Mouse (Mus musculus) T-cell, adult 2 months (primary cell): ENCODE measurements around the gene Ccdc40.

Experiments used
- DNase-seq: peaks from one replicate; pipeline ENCODE4 v3.0.0; 2022; ENCODE audit warnings: low spot score

Gene Ccdc40

GRCm38 (mm10) chr11:119208870-119209370 lies 19.5 kb upstream of the Ccdc40 start:
- no peak for DNase-seq

GRCm38 (mm10) chr11:119209371-119210025 lies 18.9 kb upstream of the Ccdc40 start:
- DNase-seq, result no peak

DNA sequence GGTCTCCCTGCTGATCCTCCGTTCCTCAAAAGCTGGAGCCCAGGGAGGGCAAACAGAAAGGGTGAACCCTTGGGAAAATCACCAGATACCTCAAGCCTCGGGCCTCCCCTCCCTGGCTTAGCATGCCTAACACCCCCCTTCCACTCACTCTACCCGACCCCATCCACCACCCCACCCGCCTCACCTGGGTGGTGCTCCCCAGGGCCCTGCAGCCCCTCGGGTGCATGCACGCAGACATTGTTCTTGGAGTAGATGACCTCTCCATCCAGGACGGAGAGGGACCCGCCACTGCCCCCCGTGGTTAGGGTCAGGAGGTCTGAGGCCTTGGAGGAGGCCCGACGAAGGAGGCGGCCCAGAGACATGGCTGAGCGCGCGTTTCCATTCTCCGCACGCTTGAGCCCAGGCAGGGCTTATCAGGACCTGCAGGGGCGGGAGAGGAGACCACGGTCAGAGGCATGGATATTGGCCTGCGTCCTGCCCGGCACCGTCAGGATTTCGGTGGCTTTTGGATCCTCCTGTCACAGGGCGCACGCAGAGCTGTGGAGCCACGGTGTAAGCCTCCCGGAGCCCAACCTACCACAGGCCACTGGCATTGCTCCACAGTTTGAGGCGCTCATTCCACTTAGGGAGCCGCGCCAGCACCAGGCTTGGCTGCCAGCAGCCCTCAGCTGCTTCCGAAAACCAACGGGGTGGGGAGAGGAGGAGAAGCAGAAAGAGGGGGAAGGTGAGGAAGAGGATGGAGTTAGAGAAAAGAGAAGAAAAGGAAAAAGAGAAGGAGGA lies 17.9 kb upstream of the Ccdc40 start:
- DNase-seq, result no peak

DNA sequence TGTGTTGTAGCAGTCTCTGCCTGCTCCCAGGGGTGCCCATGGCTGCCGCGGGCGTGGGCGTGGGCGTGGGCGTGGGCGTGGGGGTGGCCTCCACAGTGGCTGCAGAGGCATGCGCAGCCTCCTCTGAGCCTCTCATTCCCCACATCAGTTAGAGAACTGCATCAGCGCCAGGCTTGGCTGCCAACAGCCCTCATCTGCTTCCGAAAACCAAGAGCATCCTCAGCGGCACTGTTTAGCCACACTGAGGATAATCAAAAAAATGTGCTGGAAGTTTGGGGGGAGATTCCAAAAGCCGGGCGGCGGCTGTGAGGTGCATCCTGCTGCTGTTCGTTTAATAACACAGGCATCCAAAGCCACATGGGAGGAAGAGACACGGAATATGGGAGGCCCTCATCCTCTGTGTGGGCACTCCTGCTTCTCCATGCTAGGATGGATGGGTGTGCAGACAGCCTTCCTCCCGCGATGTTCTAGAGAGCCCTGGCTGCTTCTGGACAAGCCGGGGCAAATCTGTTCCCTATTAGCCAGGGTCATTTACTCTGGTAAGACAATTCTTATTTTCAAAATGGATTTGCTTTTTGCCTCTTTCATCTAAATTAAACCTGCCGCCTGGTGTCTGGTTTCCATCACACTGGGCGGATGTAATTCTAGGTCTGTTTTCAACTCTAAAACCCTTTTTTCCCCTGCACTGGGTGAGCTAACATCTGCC lies 16.6 kb upstream of the Ccdc40 start:
- no peak for DNase-seq

DNA sequence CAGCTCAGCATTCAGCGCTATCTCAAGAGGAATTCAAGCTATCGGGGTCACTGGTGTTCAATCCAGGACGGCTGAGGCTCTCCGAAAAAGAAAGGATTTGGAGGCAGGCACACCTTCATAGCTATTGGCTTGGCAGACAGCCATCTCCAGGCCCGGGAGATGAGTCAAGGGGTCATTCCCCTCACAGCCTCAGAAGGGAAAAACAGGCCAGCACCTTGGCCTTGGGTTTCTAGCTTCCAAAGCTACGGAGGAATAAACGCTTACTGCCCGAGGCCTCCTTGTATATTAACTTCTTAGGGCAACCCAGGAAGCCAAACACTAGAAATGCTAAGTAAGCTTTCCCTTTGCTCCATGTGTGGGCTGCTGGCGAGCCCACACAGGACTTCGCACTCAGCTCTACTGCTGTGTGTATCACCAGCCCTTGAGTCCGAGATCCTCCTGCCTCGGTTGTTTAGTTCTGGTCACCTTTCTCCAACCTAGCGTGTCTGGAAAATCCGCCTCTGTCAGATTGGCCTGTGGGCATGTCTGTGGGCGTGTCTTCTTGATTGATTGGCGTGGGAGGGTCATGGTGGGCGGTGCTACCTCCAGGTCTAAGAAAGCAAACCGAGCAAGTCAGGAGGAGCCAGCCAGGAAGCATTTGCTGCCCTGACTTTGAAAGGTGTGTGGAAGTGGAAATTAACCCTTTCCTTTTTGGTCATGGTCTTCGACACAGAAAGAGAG lies 15.0 kb upstream of the Ccdc40 start:
- DNase-seq, result no peak

- DNase-seq, result no peak
Measured at GRCm38 (mm10) chr11:119215038-119215904, 13.1 kb upstream of the Ccdc40 start.

- no peak for DNase-seq
Measured at GRCm38 (mm10) chr11:119215905-119216507, 12.4 kb upstream of the Ccdc40 start.

DNA sequence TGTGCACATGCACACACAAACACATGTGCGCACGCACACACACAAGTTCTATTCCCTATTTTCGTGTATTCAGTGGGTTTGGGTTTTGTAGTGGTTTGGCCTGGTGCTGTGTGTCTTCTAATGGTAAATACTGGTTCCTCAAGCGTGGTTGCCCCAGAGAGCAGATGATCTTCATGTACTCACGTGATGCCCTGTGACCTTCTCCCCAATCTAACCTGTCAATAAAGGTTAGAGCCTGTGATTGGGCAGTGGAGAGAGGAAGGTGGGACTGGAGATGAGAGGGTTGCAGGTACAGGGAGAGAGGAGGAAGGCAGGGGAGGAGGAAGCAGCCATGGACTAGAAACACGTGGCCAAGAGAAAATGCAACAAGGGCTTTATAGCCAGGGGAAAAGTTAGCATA lies 10.5 kb upstream of the Ccdc40 start:
- DNase-seq, result no peak

DNA sequence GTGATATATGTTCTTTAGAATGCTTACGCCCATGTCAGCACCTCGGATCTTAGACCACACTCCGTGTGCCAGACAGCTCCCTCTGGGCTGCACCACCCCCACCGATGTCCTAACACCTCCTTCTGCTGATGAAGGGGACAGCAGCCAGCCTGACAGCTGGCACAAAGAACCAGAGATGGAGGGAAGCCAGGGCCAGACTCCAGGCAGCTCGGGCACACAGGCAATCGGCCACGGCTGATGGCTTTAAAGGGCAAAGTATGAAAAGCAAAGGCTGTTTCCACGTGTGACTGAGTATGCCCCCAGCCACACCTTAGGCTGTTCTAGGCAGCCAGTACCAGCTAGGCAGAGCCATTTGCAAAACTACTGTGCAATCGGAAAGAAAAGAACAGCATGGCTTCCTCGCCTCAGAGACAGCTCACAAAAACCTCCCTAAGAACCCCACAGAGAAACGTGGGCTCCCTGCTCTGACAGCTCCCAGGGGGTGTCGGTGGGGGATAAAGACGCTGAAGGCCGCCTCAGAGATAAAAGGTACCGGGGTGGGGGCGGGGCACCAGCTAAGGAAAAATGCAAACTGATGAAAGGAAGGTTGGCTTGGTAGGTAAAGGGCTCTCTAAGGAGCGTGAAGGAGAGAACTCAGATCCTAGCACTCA lies 8.4 kb upstream of the Ccdc40 start:
- DNase-seq, result no peak

DNA sequence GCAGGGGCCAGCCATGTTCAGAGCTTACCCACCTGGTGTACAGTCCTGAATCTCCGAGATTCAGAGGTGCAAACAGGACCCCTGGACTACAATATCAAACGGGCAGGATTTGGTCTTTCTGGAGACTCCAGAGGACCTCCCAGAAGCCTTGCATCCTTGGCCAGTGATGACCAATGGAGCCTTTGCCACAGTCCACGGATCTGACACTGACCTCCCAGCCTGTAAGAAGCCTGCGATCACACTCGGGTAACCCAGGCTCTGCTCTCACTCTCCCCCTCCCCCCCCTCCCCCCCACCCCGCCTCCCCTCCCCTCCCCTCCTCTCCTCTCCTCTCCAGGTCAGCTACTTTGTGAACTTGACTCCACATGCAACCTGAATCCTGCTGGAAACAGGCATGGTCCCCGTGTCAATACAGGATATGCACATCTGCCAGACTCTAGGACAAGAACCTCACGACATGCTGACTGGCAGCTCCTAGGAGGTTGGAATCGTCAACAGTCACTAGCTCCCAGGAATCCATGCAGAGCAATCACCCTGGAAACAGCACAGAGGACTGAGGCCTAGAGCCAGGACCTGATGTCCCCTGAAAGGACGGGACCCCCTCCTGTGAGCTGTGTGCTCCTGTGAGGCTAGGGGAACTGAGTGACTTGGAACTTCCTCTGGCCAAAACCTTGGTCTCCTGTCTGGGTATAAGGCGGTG lies 6.4 kb upstream of the Ccdc40 start:
- DNase-seq, result no peak

- no peak for DNase-seq
Measured at GRCm38 (mm10) chr11:119223124-119223890, 5.1 kb upstream of the Ccdc40 start.

- no peak for DNase-seq
Measured at GRCm38 (mm10) chr11:119224926-119225325, 3.4 kb upstream of the Ccdc40 start.

DNA sequence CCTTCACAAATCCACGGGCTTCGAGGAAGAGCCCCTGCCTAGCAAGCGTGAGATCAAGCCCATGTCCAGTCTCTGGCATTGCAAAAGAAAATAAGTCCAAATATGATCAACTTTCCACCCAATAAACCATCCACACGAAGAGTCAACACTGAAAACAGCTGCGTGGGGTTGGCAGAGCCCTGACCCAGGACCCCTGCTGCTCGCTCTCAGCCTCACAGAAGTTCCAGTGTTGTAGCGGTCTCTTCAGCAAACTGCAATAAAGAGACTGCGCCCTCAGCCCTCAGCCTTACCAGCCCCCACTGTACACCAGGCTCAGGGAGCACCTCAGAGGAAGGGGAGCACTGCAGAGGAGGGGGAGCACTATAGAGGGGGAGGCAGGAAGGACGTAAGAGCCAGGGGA lies 2.7 kb upstream of the Ccdc40 start:
- DNase-seq, result no peak

DNA sequence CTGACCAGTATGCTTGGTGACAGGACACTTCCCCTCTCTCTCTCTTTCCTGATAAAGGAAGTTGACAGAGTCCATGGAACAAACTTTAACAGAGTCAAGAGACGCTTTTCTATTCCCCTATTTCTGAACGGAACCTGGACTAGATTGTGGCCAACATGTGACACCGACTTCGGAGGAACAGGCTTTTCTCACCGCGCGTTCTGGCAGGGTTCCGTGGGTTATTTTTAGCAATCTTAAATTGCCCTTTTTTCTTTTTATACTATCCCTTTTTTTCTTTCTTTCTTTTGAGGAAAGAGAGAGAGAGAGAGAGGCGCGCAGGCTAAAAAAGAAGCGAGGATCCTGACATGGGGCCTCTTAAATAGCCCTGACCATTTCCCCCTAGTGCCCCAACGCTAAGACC lies 781 bp upstream of the Ccdc40 start:
- no peak for DNase-seq

- peak; percentile 80 for DNase-seq
Measured at GRCm38 (mm10) chr11:119228846-119229626, 664 bp downstream of the Ccdc40 start.

- DNase-seq, result no peak
Measured at GRCm38 (mm10) chr11:119234770-119235169, 6.4 kb downstream of the Ccdc40 start.

DNA sequence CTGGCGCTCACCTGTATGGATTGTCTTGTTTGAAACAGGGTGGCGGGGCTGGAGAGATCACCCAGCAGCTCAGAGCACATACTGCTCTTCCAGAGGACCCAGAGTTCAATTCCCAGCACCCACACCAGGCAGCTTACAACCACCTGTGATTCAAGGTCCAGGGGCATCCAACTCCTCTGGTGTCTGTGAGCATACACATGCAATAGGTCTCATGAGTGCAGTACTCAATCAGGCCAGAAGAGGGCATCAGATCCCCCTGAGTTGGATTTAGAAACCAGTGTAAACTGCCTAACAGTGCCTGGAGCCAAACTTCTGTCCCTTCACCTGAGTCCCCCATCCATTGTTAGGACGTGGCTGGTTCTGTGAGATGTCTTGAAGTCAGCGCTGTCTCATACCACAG lies 7.2 kb downstream of the Ccdc40 start:
- peak; percentile 66 for DNase-seq

DNA sequence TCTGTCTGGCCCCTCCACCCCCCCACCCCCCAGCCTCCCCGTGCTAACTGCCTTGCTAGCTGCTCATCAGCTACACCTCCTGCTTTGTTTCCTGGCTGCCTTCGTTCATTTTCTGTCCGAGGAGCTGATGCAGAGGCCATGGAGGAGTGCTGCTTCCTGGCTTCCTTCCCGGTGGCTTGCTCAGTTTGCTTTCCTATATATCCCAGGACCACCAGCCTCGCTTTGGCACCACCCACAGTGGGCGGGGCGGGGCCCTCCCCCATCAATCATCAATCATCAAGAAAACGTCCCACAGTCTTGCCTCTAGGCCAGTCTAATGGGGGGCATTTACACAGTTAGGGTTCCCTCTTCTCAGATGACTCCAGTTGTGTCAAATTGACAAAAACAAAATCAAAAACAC lies 8.0 kb downstream of the Ccdc40 start:
- no peak for DNase-seq
